Mouse (Mus musculus) neural tube, embryonic 11.5 days (tissue): Measurements from ENCODE around the gene Rnf212. TPM values are rescaled to one million over a fixed set of nuclear protein-coding genes. Genes with fewer than 3 reads are reported as not detected.
A peak's percentile ranks its signal among the peaks of the same experiment; 100 is the strongest.

Experiments used
- ATAC-seq: fragments of 200-750 bp; cut with Nextera tagmentation; 2 replicates; pipeline ENCODE4 v1.8.0; 2017; ENCODE audit warnings: moderate number of reproducible peaks, mild to moderate bottlenecking, moderate TSS enrichment, moderate library complexity; ENCODE audit not compliant: insufficient read depth, low FRiP score, low TSS enrichment
- DNase-seq: peaks from one replicate; pipeline ENCODE4 v3.0.0-alpha.2; 2015; ENCODE audit warnings: low spot score
- H3K27ac ChIP-seq: fragments of 300-500 bp; sonication (generic); 2 replicates; pipeline ENCODE4 v1.5.1; 2014; ENCODE audit warnings: low read depth, mild to moderate bottlenecking, low read length
- H3K27me3 ChIP-seq: fragments of 300-500 bp; sonication (generic); 2 replicates; pipeline ENCODE4 v1.6.1; 2014; ENCODE audit warnings: mild to moderate bottlenecking, low read length, mixed read lengths; ENCODE audit not compliant: control insufficient read depth, insufficient read depth
- H3K36me3 ChIP-seq: fragments of 300-500 bp; sonication (generic); 2 replicates; pipeline ENCODE4 v1.6.1; 2014; ENCODE audit warnings: mild to moderate bottlenecking, low read length, moderate library complexity, mixed read lengths; ENCODE audit not compliant: control insufficient read depth, insufficient read depth
- H3K4me1 ChIP-seq: fragments of 300-500 bp; sonication (generic); 2 replicates; pipeline ENCODE4 v1.6.1; 2014; ENCODE audit warnings: low read length, mixed read lengths; ENCODE audit not compliant: control insufficient read depth, insufficient read depth
- H3K4me2 ChIP-seq: fragments of 300-500 bp; sonication (generic); 2 replicates; pipeline ENCODE4 v1.6.1; 2014; ENCODE audit warnings: low read depth, mild to moderate bottlenecking, moderate library complexity
- H3K4me3 ChIP-seq: fragments of 300-500 bp; sonication (generic); 2 replicates; pipeline ENCODE4 v1.5.1; 2014; ENCODE audit warnings: low read depth, low read length
- H3K9ac ChIP-seq: fragments of 300-500 bp; sonication (generic); 2 replicates; pipeline ENCODE4 v1.6.1; 2014; ENCODE audit warnings: mild to moderate bottlenecking, low read length
- H3K9me3 ChIP-seq: fragments of 300-500 bp; sonication (generic); 2 replicates; pipeline ENCODE4 v1.6.1; 2016; ENCODE audit warnings: low read length; ENCODE audit not compliant: control insufficient read depth
- WGBS: fragments of 180-500 bp; shearing (Covaris S2); extraction: QIAGEN DNeasy Blood & Tissue Kit; methylation state at CpG from one replicate; pipeline ENCODE4 v1.1.7; 2014; 5-methylcytosine and 5-hydroxymethylcytosine counted together
- polyA plus RNA-seq: library from polyadenylated mRNA; unstranded; fragments of >200 nt; fragmentation: Nextera tagmentation; extraction: Ambion mirVana; gene quantifications from 2 replicates; pipeline ENCODE4 v1.2.1, GENCODE M21; 2014

Rnf212 gene
- polyA plus RNA-seq, 1 experiment from 2014 or later, result 0.97 TPM

DNA sequence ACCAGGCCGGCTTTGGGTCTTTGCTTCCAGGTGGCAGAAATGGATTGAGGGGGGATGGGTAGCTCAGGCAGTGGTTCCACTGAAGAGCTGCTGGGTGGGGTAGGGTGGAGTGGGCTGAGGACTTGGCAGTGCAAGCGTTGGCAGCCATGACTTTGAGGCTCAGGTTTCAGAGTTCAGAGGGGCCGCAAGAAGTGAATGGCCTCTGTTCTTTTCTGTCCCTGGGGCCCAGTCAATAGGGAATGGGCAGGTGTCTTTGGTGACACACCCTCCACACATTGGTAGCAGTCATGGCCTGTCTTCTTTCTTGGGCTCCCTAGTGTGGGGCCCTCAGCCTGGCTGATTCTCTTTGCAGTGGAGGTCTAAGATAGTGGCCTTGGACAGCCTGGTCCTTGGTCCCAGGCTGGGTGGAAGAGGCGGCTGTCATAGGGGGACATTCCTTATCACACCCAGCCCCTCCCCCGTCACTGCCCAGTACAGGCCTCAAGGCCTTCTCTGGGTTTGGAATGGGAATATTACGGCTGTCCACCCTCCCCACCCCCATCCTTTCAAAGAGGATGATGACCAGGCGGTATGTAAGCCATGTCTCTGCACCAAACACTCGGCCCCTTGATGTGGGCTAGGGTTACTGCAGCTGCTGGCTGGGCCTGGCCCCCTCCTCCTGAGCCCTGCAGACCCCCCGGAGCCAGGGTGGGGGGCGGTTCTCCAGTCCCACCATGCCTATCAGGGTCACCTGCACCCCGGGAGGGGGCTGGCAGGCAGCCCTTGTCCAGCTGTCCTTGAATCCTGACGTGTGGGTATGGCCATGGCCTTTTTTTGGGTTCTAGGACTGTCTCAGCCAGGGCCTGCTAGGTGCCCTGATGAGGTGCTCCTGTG is 70.8 kb downstream of the Rnf212 start:
- no peak for ATAC-seq
- Histone ChIP-seq H3K36me3 (peaks cover 5% of the 10 kb centered on the region), H3K4me2 (no peak overlapping the region), H3K4me1 (no peaks in the 10 kb centered on the region; the same call in 1 of the 2 replicates), H3K27me3 (no peaks in the 10 kb centered on the region), H3K9me3 (no peaks in the 10 kb centered on the region), H3K27ac (no peak overlapping the region), H3K9ac (no peak overlapping the region), H3K4me3 (no peak overlapping the region)
- 81% methylated on average over 12 of the region's 12 CpGs for WGBS
- no peak for DNase-seq

DNA sequence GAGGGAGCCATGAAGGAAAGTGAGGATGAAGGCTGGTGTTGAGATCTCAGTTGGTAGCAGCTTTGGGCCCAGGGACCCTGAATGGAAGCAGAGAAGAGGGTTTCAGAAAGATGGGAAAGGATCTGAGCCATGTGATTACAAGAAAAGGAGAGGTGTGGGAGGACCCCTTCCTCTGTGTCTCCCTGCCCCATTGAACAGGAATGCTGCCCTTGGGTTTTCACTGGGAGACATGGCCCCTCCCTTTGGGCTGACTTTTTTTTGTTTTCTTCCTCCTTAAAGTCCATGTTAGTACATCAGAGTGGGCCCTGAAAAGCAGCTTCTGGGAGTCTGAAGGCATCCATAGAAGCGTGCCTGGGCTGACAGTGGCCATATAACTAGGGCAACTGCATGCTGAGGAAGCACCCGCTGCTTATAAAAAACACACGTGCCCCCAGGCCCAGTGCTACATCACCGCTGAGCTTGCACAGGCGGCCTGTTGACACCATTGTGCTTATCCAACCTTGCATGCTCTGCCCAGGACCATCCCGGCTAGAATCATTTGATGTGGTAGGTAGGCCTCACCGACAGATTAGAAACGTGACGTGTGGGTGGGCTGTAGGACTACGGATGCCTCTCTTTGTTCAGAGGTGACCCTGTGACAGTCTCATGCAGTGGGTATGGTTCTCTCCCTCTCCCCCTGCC is 73.3 kb downstream of the Rnf212 start:
- Histone ChIP-seq H3K4me1 (peaks cover 22% of the 10 kb centered on the region), H3K9ac (no peak overlapping the region), H3K4me3 (no peak overlapping the region), H3K36me3 (peaks cover 5% of the 10 kb centered on the region; the same call in 1 of the 2 replicates), H3K27ac (no peak overlapping the region), H3K9me3 (no peaks in the 10 kb centered on the region), H3K27me3 (no peaks in the 10 kb centered on the region), H3K4me2 (no peak overlapping the region)
- no peak for DNase-seq
- WGBS, result 83% methylated on average over 10 of the region's 10 CpGs
- no peak for ATAC-seq

DNA sequence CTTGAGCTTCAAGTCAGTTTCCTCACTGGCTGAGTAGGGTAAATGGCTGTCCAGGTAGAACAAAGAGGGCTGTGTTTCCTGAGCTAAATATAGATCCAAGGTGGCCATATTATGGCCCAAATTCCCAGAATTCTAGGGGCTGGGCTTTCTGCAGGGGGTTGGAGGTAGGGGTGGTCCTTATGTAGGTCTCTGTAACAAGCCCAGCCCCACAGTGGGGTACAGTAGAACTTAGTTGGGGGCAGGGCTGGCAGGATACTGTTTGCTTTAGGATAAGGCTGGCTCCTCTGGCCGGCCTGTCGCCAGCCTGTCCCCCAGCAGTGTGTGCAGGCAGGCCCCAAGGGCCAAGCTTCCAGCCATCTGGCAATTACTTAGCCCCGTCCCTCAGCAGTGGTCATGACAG is 74.4 kb downstream of the Rnf212 start:
- no peak for ATAC-seq
- DNase-seq, result no peak
- no peaks in the 10 kb centered on the region for H3K9me3 ChIP-seq
- no peak overlapping the region for H3K4me3 ChIP-seq
- H3K4me2 ChIP-seq, result no peak overlapping the region
- H3K9ac ChIP-seq, result no peak overlapping the region
- H3K27ac ChIP-seq, result no peak overlapping the region
- H3K4me1 ChIP-seq, result peaks cover 33% of the 10 kb centered on the region
- peaks cover 2% of the 10 kb centered on the region; the same call in 1 of the 2 replicates for H3K36me3 ChIP-seq
- 58% methylated on average over 3 of the region's 3 CpGs for WGBS
- no peaks in the 10 kb centered on the region for H3K27me3 ChIP-seq

DNA sequence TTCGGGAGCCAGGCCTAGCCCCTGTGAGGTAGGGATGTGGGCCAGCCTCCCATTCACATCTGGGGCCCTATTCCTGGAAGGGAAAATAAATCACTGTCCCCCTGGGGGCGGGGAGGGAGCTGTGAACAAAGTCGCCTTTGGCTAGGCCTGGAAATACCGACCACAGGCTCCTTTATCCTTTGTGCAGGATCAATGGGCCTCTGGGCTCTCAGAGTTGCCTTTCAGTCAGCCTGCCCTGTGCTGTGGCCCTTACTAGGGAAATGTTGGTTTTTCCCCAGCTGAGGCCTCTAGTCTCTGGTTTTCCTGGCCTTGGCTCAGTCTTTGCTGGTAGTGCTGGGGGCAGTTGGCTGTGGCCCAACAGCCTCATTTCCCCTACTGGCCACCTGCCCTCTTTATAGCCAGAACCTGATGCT is 77.4 kb downstream of the Rnf212 start:
- Histone ChIP-seq H3K36me3 (no peaks in the 10 kb centered on the region), H3K4me1 (peaks cover 39% of the 10 kb centered on the region), H3K9ac (peak overlapping the region; percentile 19; the same call in 1 of the 2 replicates), H3K4me3 (no peak overlapping the region), H3K27ac (peak overlapping the region; percentile 73), H3K9me3 (no peaks in the 10 kb centered on the region), H3K4me2 (peak overlapping the region; percentile 6; the same call in 1 of the 2 replicates), H3K27me3 (peaks cover 4% of the 10 kb centered on the region; the same call in 1 of the 2 replicates)
- WGBS, result 7% methylated on average over 4 of the region's 4 CpGs
- DNase-seq, result peak; percentile 81
- ATAC-seq, result peak; percentile 35

DNA sequence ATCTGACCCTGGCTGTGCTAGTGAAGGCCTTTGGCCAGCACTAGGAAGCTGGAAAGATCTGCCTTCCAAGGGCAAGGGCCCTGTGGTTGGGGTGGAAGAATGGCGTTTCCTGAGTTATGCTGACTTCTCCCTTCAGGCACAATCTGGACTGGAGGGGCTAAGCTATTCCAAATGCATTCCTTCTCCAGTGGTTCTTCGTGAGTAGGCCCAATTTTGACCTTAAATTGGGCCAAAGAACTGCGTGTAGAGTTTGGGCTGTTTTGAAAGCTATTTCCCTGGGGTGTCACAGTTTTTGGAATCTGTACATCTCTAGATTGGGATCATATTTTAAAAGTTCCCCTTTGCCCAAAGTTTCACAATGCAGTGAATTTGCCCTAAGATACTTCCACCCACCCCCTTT is 78.2 kb downstream of the Rnf212 start:
- H3K9ac ChIP-seq, result no peak overlapping the region
- 73% methylated on average over 3 of the region's 3 CpGs for WGBS
- H3K36me3 ChIP-seq, result no peaks in the 10 kb centered on the region
- no peak overlapping the region for H3K4me2 ChIP-seq
- H3K4me1 ChIP-seq, result peaks cover 39% of the 10 kb centered on the region
- H3K9me3 ChIP-seq, result no peaks in the 10 kb centered on the region
- no peak overlapping the region for H3K27ac ChIP-seq
- no peak overlapping the region for H3K4me3 ChIP-seq
- peaks cover 4% of the 10 kb centered on the region; the same call in 1 of the 2 replicates for H3K27me3 ChIP-seq
- no peak for ATAC-seq
- DNase-seq, result no peak

DNA sequence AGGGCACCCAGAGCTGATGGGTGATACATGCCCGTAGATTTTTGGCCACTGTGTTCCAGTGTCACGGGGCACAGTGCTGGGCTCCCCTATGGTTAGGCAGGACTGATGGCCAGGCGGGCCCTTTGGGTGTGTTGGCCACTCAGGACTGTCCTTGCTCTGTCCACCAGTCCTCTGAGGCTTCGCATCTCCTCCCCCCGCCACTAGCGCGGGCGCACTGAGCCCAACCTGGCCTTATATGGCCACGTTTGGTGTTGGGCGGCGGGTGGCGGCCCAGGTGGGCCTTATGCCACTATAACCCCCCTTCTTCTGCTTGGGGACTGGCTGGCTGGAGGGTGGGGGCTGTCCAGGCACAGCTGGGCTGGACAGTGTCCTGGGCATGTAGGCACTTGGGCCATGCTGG is 78.9 kb downstream of the Rnf212 start:
- no peak overlapping the region for H3K4me3 ChIP-seq
- WGBS, result 96% methylated on average over 12 of the region's 12 CpGs

DNA sequence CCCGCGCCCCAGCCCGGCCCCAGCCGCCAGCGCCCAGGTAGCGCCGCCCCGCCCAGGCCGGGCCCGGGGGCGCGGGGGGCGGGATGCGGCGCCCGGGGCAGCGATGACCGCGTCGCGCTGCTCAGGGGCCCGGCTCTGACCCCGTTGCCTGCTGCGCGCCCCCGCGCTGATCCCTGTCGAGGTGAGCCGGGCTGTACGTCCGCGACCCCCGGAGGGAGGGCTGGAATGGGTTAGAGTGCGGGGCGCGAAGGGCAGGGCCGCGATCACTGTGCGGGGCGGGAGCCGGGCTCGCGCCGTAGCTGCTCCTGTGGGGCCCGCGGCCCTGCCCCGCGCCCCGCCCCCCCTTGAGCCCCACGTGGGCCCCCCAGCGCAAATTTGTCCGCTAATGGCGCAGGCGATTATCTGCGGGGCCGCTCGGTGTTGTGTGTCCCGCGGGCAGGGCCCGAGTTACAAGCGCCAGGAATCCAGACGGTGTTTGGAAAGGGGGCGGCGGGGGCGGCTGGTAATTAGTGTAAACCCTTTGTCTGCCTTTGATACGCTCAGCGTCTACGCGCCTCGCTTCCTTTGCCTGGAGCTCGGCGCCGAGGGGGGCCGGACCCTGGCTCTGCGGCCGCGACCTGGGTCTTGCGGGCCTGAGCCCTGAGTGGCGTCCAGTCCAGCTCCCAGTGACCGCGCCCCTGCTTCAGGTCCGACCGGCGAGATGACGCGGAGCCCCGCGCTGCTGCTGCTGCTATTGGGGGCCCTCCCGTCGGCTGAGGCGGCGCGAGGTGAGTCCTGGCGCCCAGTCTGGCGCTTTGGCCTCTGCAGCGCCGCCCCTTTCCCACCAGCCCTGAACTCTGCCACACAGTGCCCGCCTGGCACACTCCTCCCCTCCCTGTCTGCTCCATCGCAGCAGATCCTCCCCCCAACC is 80.2 kb downstream of the Rnf212 start:
- Histone ChIP-seq H3K9me3 (no peaks in the 10 kb centered on the region), H3K4me2 (peak overlapping the region; percentile 78), H3K9ac (peak overlapping the region; percentile 75), H3K27me3 (peaks cover 4% of the 10 kb centered on the region; the same call in 1 of the 2 replicates), H3K4me1 (peaks cover 39% of the 10 kb centered on the region), H3K4me3 (peak overlapping the region; percentile 95), H3K36me3 (no peaks in the 10 kb centered on the region), H3K27ac (0 out of 2 replicates have a peak overlapping the region, but pooled peaks have one; percentile 27)
- DNase-seq, result peak; percentile 40
- WGBS, result under 1% methylated on average over 94 of the region's 99 CpGs
- ATAC-seq, result peak; percentile 33

More for the DNA sequence above, 78.9 kb downstream of the Rnf212 start:
- no peak overlapping the region for H3K27ac ChIP-seq
- H3K4me2 ChIP-seq, result no peak overlapping the region
- H3K9me3 ChIP-seq, result no peaks in the 10 kb centered on the region
- ATAC-seq (no peak), DNase-seq (no peak)
- H3K4me1 ChIP-seq, result peaks cover 39% of the 10 kb centered on the region
- H3K27me3 ChIP-seq, result peaks cover 4% of the 10 kb centered on the region; the same call in 1 of the 2 replicates
- H3K36me3 ChIP-seq, result no peaks in the 10 kb centered on the region
- H3K9ac ChIP-seq, result no peak overlapping the region

DNA sequence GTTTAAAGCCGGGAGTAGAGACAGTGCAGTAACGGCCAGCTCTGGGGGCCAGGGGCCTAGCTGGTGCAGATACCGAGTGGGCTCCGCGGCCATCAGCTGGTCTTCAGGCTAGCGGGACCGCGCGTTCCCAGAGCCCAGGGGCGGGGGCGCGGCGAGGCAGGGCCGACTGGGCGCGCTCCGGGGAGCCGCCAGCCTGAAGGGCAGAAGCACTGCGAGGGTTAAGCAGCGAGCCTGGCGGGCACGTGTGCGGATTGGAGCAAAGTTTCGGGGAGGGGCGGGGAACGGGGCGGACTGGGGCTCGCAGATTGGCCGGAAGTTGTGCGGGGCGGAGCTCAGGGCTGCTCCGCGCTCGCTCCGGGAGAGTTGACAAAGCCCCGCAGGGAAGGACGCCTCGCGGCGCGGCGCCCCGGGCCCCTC is 80.9 kb downstream of the Rnf212 start:
- peak overlapping the region; percentile 75 for H3K9ac ChIP-seq
- DNase-seq (peak; percentile 93), ATAC-seq (peak; percentile 90)
- H3K27ac ChIP-seq, result no peak overlapping the region
- peak overlapping the region; percentile 78 for H3K4me2 ChIP-seq
- no peaks in the 10 kb centered on the region for H3K36me3 ChIP-seq
- no peaks in the 10 kb centered on the region for H3K9me3 ChIP-seq
- WGBS, result under 1% methylated on average over 38 of the region's 43 CpGs
- peaks cover 39% of the 10 kb centered on the region for H3K4me1 ChIP-seq
- H3K27me3 ChIP-seq, result peaks cover 4% of the 10 kb centered on the region; the same call in 1 of the 2 replicates
- peak overlapping the region; percentile 95 for H3K4me3 ChIP-seq
